Mouse (Mus musculus) hematopoietic stem cell, adult 5-6 weeks (primary cell): ENCODE measurements around the gene Arrb2. TPM values are rescaled to one million over a fixed set of nuclear protein-coding genes. Genes with fewer than 3 reads are reported as not detected.
"Not testable (repeated sequence)": the region's sequence is repeated elsewhere in the genome, so short reads cannot be mapped to it uniquely, and the experiment has no call there.

Source experiments
- ATAC-seq, 2 experiments: fragments of 125-278 bp in 1 of 2; replicated peaks in 1 of 2; 2 replicates each; pipeline ENCODE4 v1.8.0; 2016 to 2017; ENCODE audit warnings: inconsistent platforms in 2 of 2, mild to moderate bottlenecking in 2 of 2, moderate number of reproducible peaks in 2 of 2, low read depth in 1 of 2, moderate TSS enrichment in 1 of 2; ENCODE audit not compliant: low FRiP score in 2 of 2, poor library complexity in 2 of 2, severe bottlenecking in 2 of 2, insufficient read depth in 1 of 2, low TSS enrichment in 1 of 2
- total RNA-seq: library from RNA; stranded (forward); fragments of 172-1452, 232-1000 nt; gene quantifications from 2 replicates; pipeline ENCODE4 v1.2.3, GENCODE M21; 2017

Gene Arrb2
- total RNA-seq, 1 experiment from 2014 or later = 43.3 TPM

- no peak for ATAC-seq
Measured at GRCm38 (mm10) chr11:70469764-70470163, 37.3 kb downstream of the Arrb2 start.

DNA sequence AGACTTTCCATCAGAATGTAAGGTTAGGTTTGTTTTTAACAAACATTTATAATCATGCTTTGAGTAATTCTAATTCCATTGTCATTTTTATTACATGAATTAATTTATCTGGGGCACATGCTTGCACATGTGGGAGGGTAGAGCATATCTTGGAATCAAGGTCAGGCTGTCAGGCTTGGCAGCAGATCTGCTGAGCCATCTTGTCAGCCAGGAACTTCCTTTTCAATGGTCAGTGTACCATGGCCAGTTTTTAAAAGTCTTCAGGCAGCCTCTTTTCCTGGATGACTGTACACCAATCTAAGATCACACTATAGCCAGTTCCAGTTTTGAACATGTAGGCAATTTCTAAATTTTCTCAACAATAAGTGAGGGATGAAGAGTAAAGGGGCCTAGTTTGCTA lies 40.3 kb downstream of the Arrb2 start:
- ATAC-seq = no peak

GRCm38 (mm10) chr11:70473291-70473690 lies 40.9 kb downstream of the Arrb2 start:
- not testable (repeated sequence) for ATAC-seq

GRCm38 (mm10) chr11:70474872-70475534 lies 42.6 kb downstream of the Arrb2 start:
- ATAC-seq = no peak

- ATAC-seq = no peak
Measured at GRCm38 (mm10) chr11:70485498-70485897, 53.1 kb downstream of the Arrb2 start.

- ATAC-seq = no peak
Measured at GRCm38 (mm10) chr11:70487816-70488215, 55.4 kb downstream of the Arrb2 start.

GRCm38 (mm10) chr11:70489138-70489537 lies 56.7 kb downstream of the Arrb2 start:
- ATAC-seq = no peak

DNA sequence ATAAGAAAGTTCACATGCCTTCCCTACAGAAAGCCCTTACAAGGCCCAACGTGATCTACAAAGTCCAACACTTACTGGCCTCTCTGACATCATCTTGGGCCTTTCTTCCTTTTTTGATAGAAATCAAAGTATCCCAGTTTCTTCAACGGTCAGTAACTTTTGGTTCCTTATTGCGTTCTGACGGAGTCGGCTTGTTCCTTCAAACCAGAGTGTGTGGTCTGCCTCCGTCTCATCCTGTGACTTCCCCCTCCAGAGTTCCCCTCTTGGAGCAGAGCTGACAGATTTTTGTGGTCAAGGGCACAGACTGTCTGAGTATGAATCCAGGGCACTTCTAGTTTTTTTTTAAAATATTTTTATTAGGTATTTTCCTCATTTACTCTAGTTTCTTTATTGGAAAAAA lies 57.2 kb downstream of the Arrb2 start:
- ATAC-seq = peak; percentile 59 to 69

Other genes starting within 250 kb of the Arrb2 start
- 5.9 and 10.0 TPM in 2 replicates for gene Slc16a11, start 219.9 kb upstream of the Arrb2 start, total RNA-seq
- gene Slc16a13, start 211.6 kb upstream of the Arrb2 start, total RNA-seq = 13.4 and 15.6 TPM in 2 replicates
- 0.69 and 1.4 TPM in 2 replicates for gene Bcl6b, start 202.8 kb upstream of the Arrb2 start, total RNA-seq
- 19.7 and 35.1 TPM in 2 replicates for gene 0610010K14Rik, start 194.7 kb upstream of the Arrb2 start, total RNA-seq
- gene Gm21988, start 192.8 kb upstream of the Arrb2 start, total RNA-seq = 3.7 TPM in 1 of 2 replicates, not detected in the other
- 19.7 and 22.5 TPM in 2 replicates for gene Rnasek, start 192.8 kb upstream of the Arrb2 start, total RNA-seq
- gene Alox12, start 177.3 kb upstream of the Arrb2 start, total RNA-seq = 0.25 and 0.30 TPM in 2 replicates
- gene Alox12e, start 110.0 kb upstream of the Arrb2 start, total RNA-seq = not detected in 2 replicates
- gene Alox15, start 80.6 kb upstream of the Arrb2 start, total RNA-seq = 1.6 and 4.4 TPM in 2 replicates
- 8.8 and 9.8 TPM in 2 replicates for gene Pelp1, start 22.6 kb upstream of the Arrb2 start, total RNA-seq
- 38.1 and 40.7 TPM in 2 replicates for gene Med11, start 19.3 kb downstream of the Arrb2 start, total RNA-seq
- gene Zmynd15, start 26.8 kb downstream of the Arrb2 start, total RNA-seq = 0.35 TPM in 1 of 2 replicates, not detected in the other
- 1.8 TPM in 1 of 2 replicates, not detected in the other for gene Cxcl16, start 27.3 kb downstream of the Arrb2 start, total RNA-seq
- not detected in 2 replicates for gene Tm4sf5, start 72.6 kb downstream of the Arrb2 start, total RNA-seq
- gene Vmo1, start 82.0 kb downstream of the Arrb2 start, total RNA-seq = not detected in 2 replicates
- gene Gltpd2, start 86.6 kb downstream of the Arrb2 start, total RNA-seq = not detected in 2 replicates
- 209 and 236 TPM in 2 replicates for gene Psmb6, start 92.7 kb downstream of the Arrb2 start, total RNA-seq
- gene Gm40193, start 100.3 kb downstream of the Arrb2 start, total RNA-seq = not detected in 2 replicates
- 5.5 and 14.4 TPM in 2 replicates for gene Pld2, start 107.4 kb downstream of the Arrb2 start, total RNA-seq
- gene Mink1, start 130.2 kb downstream of the Arrb2 start, total RNA-seq = 26.4 and 30.8 TPM in 2 replicates
- not detected in 2 replicates for gene 4930544D05Rik, start 183.2 kb downstream of the Arrb2 start, total RNA-seq
- not detected in 2 replicates for gene Chrne, start 186.6 kb downstream of the Arrb2 start, total RNA-seq
- 0.45 and 0.75 TPM in 2 replicates for gene Gp1ba, start 206.5 kb downstream of the Arrb2 start, total RNA-seq
- gene Rnf167, start 214.6 kb downstream of the Arrb2 start, total RNA-seq = 51.8 and 73.4 TPM in 2 replicates
- gene Slc25a11, start 214.8 kb downstream of the Arrb2 start, total RNA-seq = 42.9 and 52.5 TPM in 2 replicates
- gene Pfn1, start 222.0 kb downstream of the Arrb2 start, total RNA-seq = 348 and 461 TPM in 2 replicates
- gene Eno3, start 224.6 kb downstream of the Arrb2 start, total RNA-seq = 8.4 and 10.6 TPM in 2 replicates
- gene Spag7, start 236.8 kb downstream of the Arrb2 start, total RNA-seq = 41.1 and 114 TPM in 2 replicates